Mouse (Mus musculus): ENCODE data around the gene Qprt.

- no peak for TF ChIP-seq CTCF (IDR thresholded peaks at IDR 0.05; ENCODE audit: low read depth)
- no peak for TF ChIP-seq EP300 (IDR thresholded peaks at IDR 0.05; ENCODE audit: low read depth)
Measured at GRCm38 (mm10) chr7:127102148-127102547, 19.9 kb downstream of the Qprt start.

Measured in liver, embryonic 14.5 days (tissue).